Comparison of ENCODE assay signal across 13 mouse cellular contexts in genomic region chr15:40075334-40075893, GRCm38 (mm10). TPM values are rescaled to one million over a fixed set of nuclear protein-coding genes. Genes with fewer than 3 reads are reported as not detected.
DNase-seq lines count a peak whose midpoint lies in the region; ATAC-seq and TF ChIP-seq lines count a peak whose summit lies in the region.
"Had no signal": no experiment of that assay in that cellular context is flagged by ENCODE, and none has a peak within 500 bp of the region (broad histone marks: within the 10 kb centered on the region; RNA-seq: fewer than 3 reads in every experiment).

No protein-coding gene starts in this region.

- H3K9ac ChIP-seq in kidney, embryonic 15.5 days = no peak overlapping the region
- H3K9ac ChIP-seq in limb, embryonic 14.5 days (ENCODE audit: low read depth, low read length, severe bottlenecking) = no peak overlapping the region

- TF ChIP-seq CTCF in Patski (IDR thresholded peaks at IDR 0.05) = no peak
- no peak for TF ChIP-seq CTCF in brain, embryonic 14.5 days (IDR thresholded peaks at IDR 0.05; ENCODE audit: borderline replicate concordance, extremely low read depth, insufficient read depth, insufficient read length)
- TF ChIP-seq CTCF in layer of hippocampus, adult 2 months (conservative IDR thresholded peaks at IDR 0.05) = no peak

- CTCF ChIA-PET in Patski (lab: Charles Lee) = interaction anchor here (0.8 to 1.5 kb wide), 2 partner anchors 13 to 16 kb away, joined by 3 read pairs; no protein-coding TSS in a partner anchor

- POLR2A ChIA-PET in Patski (lab: Charles Lee) = interaction anchor here (1.2 kb wide), 1 partner anchor 26 kb away, joined by 3 read pairs; no protein-coding TSS in a partner anchor

- H3K4me3 ChIP-seq in kidney, embryonic 15.5 days (replicated peaks) = no peak overlapping the region
- H3K4me3 ChIP-seq in limb, embryonic 14.5 days (replicated peaks; ENCODE audit: low read length) = no peak overlapping the region
- H3K4me3 ChIP-seq in hindbrain, embryonic 10.5 days = no peak overlapping the region
- H3K4me3 ChIP-seq in layer of hippocampus, adult 2 months = no peak overlapping the region

- H3K27ac ChIP-seq in kidney, embryonic 15.5 days = 0 out of 2 replicates have a peak overlapping the region, but pooled peaks have one; percentile 51
- H3K27ac ChIP-seq in limb, embryonic 14.5 days (replicated peaks; ENCODE audit: low read depth, low read length) = no peak overlapping the region
- H3K27ac ChIP-seq in hindbrain, embryonic 10.5 days = no peak overlapping the region
- no peak overlapping the region for H3K27ac ChIP-seq in layer of hippocampus, adult 2 months

- no peak for DNase-seq in kidney, adult 11 months
- DNase-seq in Patski (ENCODE audit: low read depth, low spot score) = peak; percentile 12
- DNase-seq in brain, embryonic 14.5 days (ENCODE audit: low read depth) = peak; percentile 72
- peak; percentile 56 for DNase-seq in limb, embryonic 14.5 days (ENCODE audit: low spot score)
- DNase-seq in layer of hippocampus, postnatal 25 days (ENCODE audit: extremely low spot score in 1 of 2, low spot score in 1 of 2) = no peak
- no peak for DNase-seq in hindbrain, embryonic 10.5 days (ENCODE audit: low spot score)
- no peak for DNase-seq in layer of hippocampus, adult 2 months (ENCODE audit: low spot score in 2 of 2)
- DNase-seq: cerebellum, postnatal 25 days; thymus, postnatal 14 days had no signal

- H3K9me3 ChIP-seq in kidney, embryonic 15.5 days (replicated peaks) = no peaks in the 10 kb centered on the region
- no peaks in the 10 kb centered on the region for H3K9me3 ChIP-seq in limb, embryonic 14.5 days (ENCODE audit: control insufficient read depth, low read length)
- no peaks in the 10 kb centered on the region for H3K9me3 ChIP-seq in hindbrain, embryonic 10.5 days
- H3K9me3 ChIP-seq: G1E had no signal

- no peaks in the 10 kb centered on the region for H3K36me3 ChIP-seq in kidney, embryonic 15.5 days
- H3K36me3 ChIP-seq in limb, embryonic 14.5 days (ENCODE audit: control insufficient read depth, insufficient read depth, low read length) = no peaks in the 10 kb centered on the region
- no peaks in the 10 kb centered on the region for H3K36me3 ChIP-seq in hindbrain, embryonic 10.5 days
- H3K36me3 ChIP-seq: G1E had no signal

- no peak overlapping the region for H3K4me2 ChIP-seq in kidney, embryonic 15.5 days
- H3K4me2 ChIP-seq in limb, embryonic 14.5 days (replicated peaks; ENCODE audit: low read depth, low read length, severe bottlenecking) = no peak overlapping the region

- in situ Hi-C loops in Patski (cut with MboI; ENCODE audit: low pct_unique_long_range_greater_than_20kb) = no loop called here

- no peak for TF ChIP-seq POLR2A in brain, embryonic 14.5 days (IDR thresholded peaks at IDR 0.05; ENCODE audit: borderline replicate concordance, extremely low read depth, insufficient read depth, insufficient read length, poor library complexity, severe bottlenecking)
- TF ChIP-seq POLR2A in limb, embryonic 14.5 days (IDR thresholded peaks at IDR 0.05; ENCODE audit: borderline replicate concordance, extremely low read depth, insufficient read depth, insufficient read length) = no peak

- peaks cover 2% of the 10 kb centered on the region; the same call in 1 of the 2 replicates for H3K4me1 ChIP-seq in kidney, embryonic 15.5 days
- 0 out of 2 replicates have a peak, but pooled peaks cover 4% of the 10 kb centered on the region for H3K4me1 ChIP-seq in limb, embryonic 14.5 days (ENCODE audit: control insufficient read depth, insufficient read depth, low read length)
- no peaks in the 10 kb centered on the region for H3K4me1 ChIP-seq in hindbrain, embryonic 10.5 days (replicated peaks)

- WGBS in kidney, embryonic 15.5 days = 61% methylated on average over 3 of the region's 3 CpGs
- 67% methylated on average over 3 of the region's 3 CpGs for WGBS in limb, embryonic 14.5 days
- WGBS in hindbrain, embryonic 10.5 days = 78% methylated on average over 3 of the region's 3 CpGs

- H3K27me3 ChIP-seq in kidney, embryonic 15.5 days = no peaks in the 10 kb centered on the region
- no peaks in the 10 kb centered on the region for H3K27me3 ChIP-seq in Patski
- no peaks in the 10 kb centered on the region for H3K27me3 ChIP-seq in limb, embryonic 14.5 days (ENCODE audit: control insufficient read depth, insufficient read depth, low read length)
- H3K27me3 ChIP-seq in hindbrain, embryonic 10.5 days (ENCODE audit: insufficient read depth, poor library complexity, severe bottlenecking) = no peaks in the 10 kb centered on the region

- ATAC-seq in kidney, embryonic 15.5 days (replicated peaks; ENCODE audit: low FRiP score) = no peak
- peak; percentile 39 for ATAC-seq in Patski
- ATAC-seq in limb, embryonic 14.5 days (ENCODE audit: low FRiP score, low read depth) = peak; percentile 57

RNA-seq across cellular contexts. Expression of gene 9330182O14Rik, which starts 58.8 kb away (rescaled TPM):
- polyA plus RNA-seq in kidney, embryonic 15.5 days (2015; fragmentation: Nextera tagmentation; extraction: Ambion mirVana) = not detected in 2 replicates
- polyA plus RNA-seq in Patski (2021) = not detected
- not detected in 2 replicates for polyA plus RNA-seq in brain, embryonic 14.5 days (2012; rRNA removed)
- not detected in 2 replicates for polyA plus RNA-seq in limb, embryonic 14.5 days (2012; rRNA removed)
- polyA plus RNA-seq in limb, embryonic 14.5 days (2014; fragmentation: Nextera tagmentation; extraction: Ambion mirVana) = not detected in 2 replicates
- total RNA-seq in layer of hippocampus, postnatal 25 days (2021) = not detected
- not detected in 2 replicates for polyA plus RNA-seq in hindbrain, embryonic 10.5 days (2016; fragmentation: Nextera tagmentation; extraction: Ambion mirVana)
- total RNA-seq in layer of hippocampus, adult 2 months (2021) = not detected
- total RNA-seq: G1E; hematopoietic stem cell, adult 5-6 weeks; left cerebral cortex, postnatal 25 days had no signal
- polyA plus RNA-seq: G1E had no signal

Comparison
In these comparisons a context has a peak if more than half of its experiments do, and no peak if none do; other contexts are left out.
1. DNase-seq: peak in Patski (single experiment), brain, embryonic 14.5 days (single experiment) and limb, embryonic 14.5 days (single experiment); none in kidney, adult 11 months (single experiment), layer of hippocampus, postnatal 25 days (0 of 2), hindbrain, embryonic 10.5 days (single experiment) and layer of hippocampus, adult 2 months (0 of 2).